Mouse (Mus musculus): ENCODE measurements around the gene Gpx1. TPM values are rescaled to one million over a fixed set of nuclear protein-coding genes. Genes with fewer than 3 reads are reported as not detected.

Gene Gpx1
- total RNA-seq, 1 experiment from 2014 or later, result 1,127 TPM

DNA sequence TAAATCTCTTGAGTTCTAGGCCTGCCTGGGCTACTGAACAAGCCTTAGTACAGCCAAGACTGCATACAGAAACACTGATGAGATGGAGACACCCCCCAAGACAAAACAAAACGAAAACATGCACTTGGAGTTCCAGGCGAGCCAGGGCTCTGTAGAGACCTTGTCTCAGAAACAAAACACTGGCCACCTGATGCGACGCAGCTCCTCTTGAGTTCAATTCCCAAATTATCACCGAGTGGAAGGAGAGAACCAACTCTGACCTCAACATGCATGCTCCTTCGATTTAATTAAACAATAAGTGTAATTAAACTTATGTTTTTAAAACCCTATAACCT lies 185 bp upstream of the Gpx1 start:
- ATAC-seq (replicated peaks; ENCODE audit: low read depth, poor library complexity, severe bottlenecking), result no peak

- ATAC-seq (replicated peaks; ENCODE audit: low read depth, poor library complexity, severe bottlenecking), result no peak
These were observed 1.2 kb downstream of the Gpx1 start for GRCm38 (mm10) chr9:108339886-108340257.

GRCm38 (mm10) chr9:108340258-108341138 lies 1.8 kb downstream of the Gpx1 start:
- ATAC-seq (replicated peaks; ENCODE audit: low read depth, poor library complexity, severe bottlenecking), result peak; percentile 45

GRCm38 (mm10) chr9:108341139-108341475 lies 2.4 kb downstream of the Gpx1 start:
- ATAC-seq (replicated peaks; ENCODE audit: low read depth, poor library complexity, severe bottlenecking), result no peak

DNA sequence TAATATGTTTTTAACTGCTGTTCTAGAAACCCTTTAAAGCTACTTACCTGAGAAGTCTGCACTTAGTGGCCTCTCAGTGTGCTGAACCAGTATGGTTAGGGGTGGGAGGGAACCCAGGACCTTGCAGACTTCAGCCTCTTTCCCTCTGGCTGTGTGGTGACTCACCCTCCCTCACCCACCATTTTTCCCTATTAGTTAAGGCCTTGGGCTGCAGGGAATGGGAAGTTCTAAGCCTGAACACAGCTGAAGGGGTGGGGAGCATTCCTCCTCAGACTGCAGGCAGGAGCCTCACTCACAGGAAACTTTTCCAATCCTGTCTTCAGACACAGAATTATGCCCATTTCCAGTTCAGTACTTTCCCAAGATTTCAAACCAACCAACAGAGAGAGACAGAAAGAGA lies 3.1 kb downstream of the Gpx1 start:
- ATAC-seq (replicated peaks; ENCODE audit: low read depth, poor library complexity, severe bottlenecking), result no peak

GRCm38 (mm10) chr9:108342301-108342831 lies 3.7 kb downstream of the Gpx1 start:
- ATAC-seq (replicated peaks; ENCODE audit: low read depth, poor library complexity, severe bottlenecking), result no peak

GRCm38 (mm10) chr9:108343331-108343730 lies 4.6 kb downstream of the Gpx1 start:
- no peak for ATAC-seq (replicated peaks; ENCODE audit: low read depth, poor library complexity, severe bottlenecking)

DNA sequence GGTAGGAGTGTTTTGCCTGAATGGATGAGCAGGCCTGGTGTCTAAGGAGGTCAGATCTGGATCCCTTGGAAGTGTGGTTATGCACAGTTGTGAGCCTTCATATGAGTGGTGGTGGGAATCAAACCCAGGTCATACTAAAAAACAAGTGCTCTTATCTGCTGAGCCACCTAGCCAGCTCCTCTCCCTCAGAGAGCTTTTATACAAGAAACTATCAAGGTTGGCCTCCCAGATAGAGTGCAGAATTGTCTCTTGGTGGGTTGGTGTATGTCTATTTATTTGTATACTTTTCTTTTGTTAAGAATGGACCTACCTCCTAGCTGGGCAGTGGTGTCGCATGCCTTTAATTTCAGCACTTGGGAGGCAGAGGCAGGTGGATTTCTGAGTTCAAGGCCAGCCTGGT lies 5.1 kb downstream of the Gpx1 start:
- no peak for ATAC-seq (replicated peaks; ENCODE audit: low read depth, poor library complexity, severe bottlenecking)

GRCm38 (mm10) chr9:108344471-108344870 lies 5.8 kb downstream of the Gpx1 start:
- no peak for ATAC-seq (replicated peaks; ENCODE audit: low read depth, poor library complexity, severe bottlenecking)

DNA sequence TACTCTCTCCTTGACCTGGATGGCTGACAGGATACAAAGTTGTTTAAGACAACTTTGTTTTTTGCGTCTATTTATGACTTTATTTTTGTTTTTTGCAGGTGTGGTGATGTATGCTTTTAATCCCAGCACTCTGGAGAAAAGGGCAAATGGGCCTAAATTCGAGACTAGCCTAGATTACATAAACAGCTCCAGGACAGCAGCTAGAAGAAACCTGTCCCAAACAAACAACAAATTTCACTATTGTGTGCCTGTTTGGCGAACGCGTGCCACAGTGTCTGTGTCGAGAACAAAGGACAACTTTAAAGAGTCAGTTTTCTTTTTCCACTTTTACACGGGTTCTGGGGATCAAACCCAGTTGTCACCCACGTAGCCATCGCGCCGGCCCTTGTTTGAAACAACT lies 8.3 kb downstream of the Gpx1 start:
- ATAC-seq (replicated peaks; ENCODE audit: low read depth, poor library complexity, severe bottlenecking), result no peak

GRCm38 (mm10) chr9:108347540-108348289 lies 9.0 kb downstream of the Gpx1 start, which contains the start of gene Usp4:
Gene Usp4 (plus strand): TSS chr9:108347853.
- peak; percentile 76 for ATAC-seq (replicated peaks; ENCODE audit: low read depth, poor library complexity, severe bottlenecking)

GRCm38 (mm10) chr9:108348290-108348680 lies 9.6 kb downstream of the Gpx1 start:
- peak; percentile 1; the same call in 1 of the 2 replicates for ATAC-seq (replicated peaks; ENCODE audit: low read depth, poor library complexity, severe bottlenecking)

DNA sequence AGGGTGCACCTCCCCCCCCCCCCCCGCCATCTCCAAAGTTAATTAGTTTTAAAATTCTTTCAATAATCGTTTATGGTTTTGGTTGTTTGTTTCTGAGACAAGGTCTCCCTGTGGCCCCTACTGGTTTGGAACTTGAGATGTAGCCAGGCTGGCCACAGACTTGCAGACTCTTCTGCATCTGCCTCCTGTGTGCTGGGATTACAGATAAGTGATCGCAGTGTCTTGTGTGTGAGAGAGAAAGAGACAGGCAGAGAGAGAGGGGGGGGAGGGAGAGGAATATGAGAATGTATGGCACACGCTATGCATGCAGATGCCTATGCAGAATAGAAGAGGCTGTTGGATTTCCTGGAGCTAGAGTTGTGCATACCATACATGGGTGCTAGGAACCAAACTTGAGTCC lies 11.0 kb downstream of the Gpx1 start:
- no peak for ATAC-seq (replicated peaks; ENCODE audit: low read depth, poor library complexity, severe bottlenecking)

- ATAC-seq (replicated peaks; ENCODE audit: low read depth, poor library complexity, severe bottlenecking), result no peak
These were observed 39.5 kb downstream of the Gpx1 start for GRCm38 (mm10) chr9:108378234-108378633.

DNA sequence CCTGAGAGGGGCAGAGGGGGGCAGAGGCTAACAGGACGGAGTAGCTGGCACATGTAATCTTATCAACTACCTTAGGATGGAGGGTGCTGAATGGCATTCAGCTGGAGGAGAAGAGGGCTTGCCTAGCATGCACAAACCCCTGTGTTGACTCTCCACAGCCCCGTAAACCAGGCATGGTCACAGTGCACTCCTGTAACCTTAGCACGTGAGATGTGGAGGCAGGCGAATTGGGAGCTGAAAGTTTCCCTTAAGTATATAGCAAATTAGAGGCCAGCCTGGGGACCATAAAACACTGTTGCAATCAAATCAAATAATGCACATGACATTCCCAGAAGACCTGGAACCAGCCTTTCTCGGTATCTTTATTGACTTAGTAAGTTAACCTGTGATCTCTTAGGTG lies 40.0 kb downstream of the Gpx1 start:
- no peak for ATAC-seq (replicated peaks; ENCODE audit: low read depth, poor library complexity, severe bottlenecking)

- no peak for ATAC-seq (replicated peaks; ENCODE audit: low read depth, poor library complexity, severe bottlenecking)
These were observed 40.6 kb downstream of the Gpx1 start for GRCm38 (mm10) chr9:108379294-108379693.

DNA sequence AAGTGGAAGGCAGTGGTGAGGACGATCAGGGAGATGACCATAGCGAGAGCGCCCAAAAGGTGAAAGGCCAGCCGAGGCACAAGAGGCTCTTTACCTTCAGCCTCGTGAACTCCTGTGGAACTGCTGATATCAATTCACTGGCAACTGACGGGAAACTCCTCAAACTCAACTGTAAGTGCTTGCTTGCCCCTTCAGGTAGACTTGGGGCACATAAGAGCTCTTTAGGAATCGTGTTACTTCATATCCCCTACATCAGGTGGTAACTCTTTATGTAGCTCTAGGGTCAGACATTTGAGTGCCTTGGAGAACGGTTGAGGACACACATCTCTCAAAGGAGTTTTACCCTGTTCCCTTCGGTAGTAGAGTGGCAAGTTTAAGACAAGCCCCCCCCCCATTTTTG lies 42.7 kb downstream of the Gpx1 start:
- no peak for ATAC-seq (replicated peaks; ENCODE audit: low read depth, poor library complexity, severe bottlenecking)

GRCm38 (mm10) chr9:108385006-108385405 lies 46.3 kb downstream of the Gpx1 start:
- ATAC-seq (replicated peaks; ENCODE audit: low read depth, poor library complexity, severe bottlenecking), result no peak

- no peak for ATAC-seq (replicated peaks; ENCODE audit: low read depth, poor library complexity, severe bottlenecking)
These were observed 48.1 kb downstream of the Gpx1 start for GRCm38 (mm10) chr9:108386816-108387215.

DNA sequence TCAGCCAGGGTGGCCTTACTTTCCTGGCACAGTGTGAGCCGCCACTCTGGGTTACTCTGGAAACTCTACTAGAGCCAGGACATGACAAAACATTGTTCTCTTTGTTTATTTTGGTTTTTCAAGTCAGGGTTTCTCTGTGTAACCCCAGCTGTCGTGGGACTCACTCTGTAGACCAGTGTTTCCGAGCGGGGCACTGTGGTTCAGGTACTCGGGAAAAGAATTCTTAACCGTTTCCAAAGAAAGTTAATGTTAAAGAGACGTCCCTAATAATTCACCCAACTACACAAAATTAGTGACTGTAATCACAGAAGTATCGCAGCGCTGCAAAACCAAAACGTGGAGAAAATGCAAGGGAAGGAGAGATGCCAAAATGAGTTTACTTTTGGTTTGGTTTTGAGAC lies 49.9 kb downstream of the Gpx1 start:
- no peak for ATAC-seq (replicated peaks; ENCODE audit: low read depth, poor library complexity, severe bottlenecking)

DNA sequence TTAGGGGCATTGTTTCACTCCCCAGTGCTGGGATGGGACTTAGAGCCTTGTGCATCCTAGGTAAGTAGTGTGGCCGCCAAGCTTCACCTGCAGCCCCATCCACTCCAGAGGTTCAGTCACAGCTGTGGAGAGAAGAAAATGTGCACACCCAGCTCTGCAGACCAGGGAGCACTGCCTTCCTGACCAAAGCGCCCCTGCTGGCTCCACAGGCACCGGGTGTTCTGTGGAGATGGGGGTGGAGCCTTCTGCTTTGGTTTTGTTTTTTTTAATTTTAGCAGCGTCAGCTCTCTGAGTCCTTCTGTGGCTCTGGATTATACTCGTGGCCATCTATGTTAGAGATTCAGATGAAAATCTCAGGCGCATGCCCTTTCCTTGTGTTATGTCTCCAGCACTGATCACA lies 50.5 kb downstream of the Gpx1 start:
- no peak for ATAC-seq (replicated peaks; ENCODE audit: low read depth, poor library complexity, severe bottlenecking)
